Mouse (Mus musculus): ENCODE measurements at regions not wholly inside any gene's neighbourhood (a gene's known extent, or its start where the extent isn't known, plus 50 kb on each side); places are given as distances from the start of the nearest gene placed in this dataset.

DNA sequence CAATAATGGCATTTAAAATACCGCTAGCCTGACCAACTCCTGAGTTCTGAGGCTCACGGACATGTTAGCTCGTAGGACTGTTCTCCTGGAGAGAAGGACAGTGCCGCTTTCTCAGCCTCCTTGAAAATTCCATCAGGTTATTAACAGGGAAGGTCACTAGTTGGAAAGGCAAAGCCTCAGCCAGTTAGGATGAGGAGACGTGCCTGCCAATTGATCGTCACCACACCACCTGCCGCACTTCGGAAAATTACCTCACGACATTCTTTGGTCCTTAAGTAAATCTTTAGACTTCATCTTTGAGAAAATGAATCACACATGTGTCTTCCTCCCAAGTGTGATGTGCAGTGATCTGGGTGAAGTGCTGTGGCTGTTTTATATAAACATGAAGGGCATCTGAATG is 347.8 kb upstream of the Nfe2l3 start:
- no peak overlapping the region for H3K4me3 ChIP-seq (ENCODE audit: insufficient read depth in 1 of 2, low read depth in 2 of 2, low read length in 2 of 2)
- no peak for ATAC-seq (ENCODE audit: insufficient read depth)
- 70% methylated on average over 9 of the region's 9 CpGs for WGBS (ENCODE audit: insufficient replicate concordance)
- H3K27me3 ChIP-seq (ENCODE audit: control insufficient read depth, insufficient read depth, low read length): no peaks in the 10 kb centered on the region
- H3K9me3 ChIP-seq (ENCODE audit: control insufficient read depth, low read length): no peaks in the 10 kb centered on the region
- H3K4me1 ChIP-seq (replicated peaks; ENCODE audit: control insufficient read depth in 2 of 2, insufficient read depth in 2 of 2, low read length in 1 of 2): peaks cover 4 to 5% of the 10 kb centered on the region in 2 experiments; a peak in 3 of 4 replicates
- TF ChIP-seq EP300 (IDR thresholded peaks at IDR 0.05; ENCODE audit: low read depth) (no peak), CTCF (IDR thresholded peaks at IDR 0.05; ENCODE audit: low read depth) (no peak)
- H3K4me2 ChIP-seq (ENCODE audit: low read depth): no peak overlapping the region
- no peaks in the 10 kb centered on the region for H3K36me3 ChIP-seq (replicated peaks; ENCODE audit: control insufficient read depth, insufficient read depth, low read depth)
- no peak overlapping the region for H3K9ac ChIP-seq (replicated peaks)
- H3K27ac ChIP-seq: no peak overlapping the region
- no peak for DNase-seq (ENCODE audit: low read depth in 3 of 3, low spot score in 3 of 3)

DNA sequence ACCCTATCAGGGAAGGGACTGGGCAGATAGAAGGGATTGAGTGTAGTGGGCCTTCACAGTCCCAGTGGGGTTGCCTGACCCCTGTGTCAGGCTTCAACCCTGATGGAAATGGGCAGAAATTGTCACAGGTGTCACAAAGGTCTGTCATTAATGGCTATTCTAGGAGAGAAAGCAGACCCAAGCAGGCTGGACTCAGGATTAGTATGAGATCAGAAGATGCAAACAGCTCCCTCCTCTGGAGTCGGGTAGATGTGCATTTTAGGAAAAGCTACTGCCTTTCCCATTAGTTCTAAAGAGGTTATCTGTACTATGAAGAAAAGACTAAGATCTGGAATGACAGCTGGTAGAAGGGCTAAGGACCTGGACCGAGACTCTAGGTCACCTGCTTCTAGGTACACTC is 346.9 kb upstream of the Nfe2l3 start:
- TF ChIP-seq EP300 (IDR thresholded peaks at IDR 0.05; ENCODE audit: low read depth) (no peak), CTCF (IDR thresholded peaks at IDR 0.05; ENCODE audit: low read depth) (no peak)
- H3K4me2 ChIP-seq (ENCODE audit: low read depth): no peak overlapping the region
- H3K4me1 ChIP-seq (replicated peaks; ENCODE audit: control insufficient read depth in 2 of 2, insufficient read depth in 2 of 2, low read length in 1 of 2): peaks cover 4 to 5% of the 10 kb centered on the region in 2 experiments; a peak in 3 of 4 replicates
- no peaks in the 10 kb centered on the region for H3K36me3 ChIP-seq (replicated peaks; ENCODE audit: control insufficient read depth, insufficient read depth, low read depth)
- no peaks in the 10 kb centered on the region for H3K27me3 ChIP-seq (ENCODE audit: control insufficient read depth, insufficient read depth, low read length)
- no peak overlapping the region for H3K9ac ChIP-seq (replicated peaks)
- ATAC-seq (ENCODE audit: insufficient read depth): no peak
- no peaks in the 10 kb centered on the region for H3K9me3 ChIP-seq (ENCODE audit: control insufficient read depth, low read length)
- WGBS (ENCODE audit: insufficient replicate concordance): 49% methylated on average over 2 of the region's 2 CpGs
- no peak overlapping the region for H3K4me3 ChIP-seq (ENCODE audit: insufficient read depth in 1 of 2, low read depth in 2 of 2, low read length in 2 of 2)
- H3K27ac ChIP-seq: no peak overlapping the region
- no peak for DNase-seq (ENCODE audit: low read depth in 3 of 3, low spot score in 3 of 3)

DNA sequence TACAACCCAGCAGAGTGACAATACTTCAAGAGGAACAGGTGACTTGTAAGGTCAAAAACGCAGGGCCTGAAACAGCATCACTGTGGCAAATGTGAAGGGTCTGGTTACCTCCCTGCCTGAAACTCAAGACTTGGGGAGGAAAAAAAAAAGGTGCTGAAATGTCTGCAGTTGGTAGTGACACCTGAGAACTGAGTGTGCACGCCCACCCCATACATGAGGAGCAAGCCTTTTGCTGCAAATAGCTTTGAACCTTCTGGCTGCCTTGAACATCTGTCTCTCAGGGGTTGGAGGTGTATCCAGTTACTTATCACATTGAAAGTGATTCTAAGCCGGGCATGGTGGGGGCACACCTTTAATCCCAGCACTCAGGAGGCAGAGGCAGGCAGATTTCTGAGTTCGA is 346.1 kb upstream of the Nfe2l3 start:
- Histone ChIP-seq H3K4me3 (ENCODE audit: insufficient read depth in 1 of 2, low read depth in 2 of 2, low read length in 2 of 2) (no peak overlapping the region), H3K9ac (replicated peaks) (no peak overlapping the region), H3K4me1 (replicated peaks; ENCODE audit: control insufficient read depth in 2 of 2, insufficient read depth in 2 of 2, low read length in 1 of 2) (peaks cover 4 to 5% of the 10 kb centered on the region in 2 experiments; a peak in 3 of 4 replicates), H3K27ac (no peak overlapping the region), H3K9me3 (ENCODE audit: control insufficient read depth, low read length) (no peaks in the 10 kb centered on the region), H3K36me3 (replicated peaks; ENCODE audit: control insufficient read depth, insufficient read depth, low read depth) (no peaks in the 10 kb centered on the region), H3K4me2 (ENCODE audit: low read depth) (no peak overlapping the region), H3K27me3 (ENCODE audit: control insufficient read depth, insufficient read depth, low read length) (no peaks in the 10 kb centered on the region)
- 47% methylated on average over 4 of the region's 4 CpGs for WGBS (ENCODE audit: insufficient replicate concordance)
- DNase-seq (ENCODE audit: low read depth in 3 of 3, low spot score in 3 of 3) (no peak), ATAC-seq (ENCODE audit: insufficient read depth) (no peak)
- TF ChIP-seq CTCF (IDR thresholded peaks at IDR 0.05; ENCODE audit: low read depth) (no peak), EP300 (IDR thresholded peaks at IDR 0.05; ENCODE audit: low read depth) (no peak)

DNA sequence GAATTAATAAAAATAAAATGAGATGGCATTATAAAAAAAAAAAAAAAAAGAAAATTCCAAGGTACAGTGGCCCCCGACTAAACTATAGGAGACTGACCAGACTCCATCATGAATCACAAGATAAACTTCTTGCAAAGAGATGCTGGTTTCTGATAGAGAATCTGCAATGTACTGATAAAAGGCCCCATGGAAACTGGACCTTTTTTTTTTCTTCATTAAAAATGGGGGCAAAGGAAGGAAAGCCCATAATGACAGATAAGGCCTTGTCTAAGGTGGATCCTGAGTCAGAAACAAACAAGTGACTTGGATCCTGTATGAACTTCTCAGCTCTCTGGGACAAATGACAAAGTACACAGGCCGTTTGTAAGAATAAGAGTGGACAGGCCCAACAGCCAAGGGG is 344.7 kb upstream of the Nfe2l3 start:
- no peak overlapping the region for H3K4me2 ChIP-seq (ENCODE audit: low read depth)
- TF ChIP-seq EP300 (IDR thresholded peaks at IDR 0.05; ENCODE audit: low read depth) (no peak), CTCF (IDR thresholded peaks at IDR 0.05; ENCODE audit: low read depth) (no peak)
- H3K4me1 ChIP-seq (replicated peaks; ENCODE audit: control insufficient read depth in 2 of 2, insufficient read depth in 2 of 2, low read length in 1 of 2): peaks cover 4 to 5% of the 10 kb centered on the region in 2 experiments; a peak in 3 of 4 replicates
- H3K9ac ChIP-seq (replicated peaks): no peak overlapping the region
- no peak overlapping the region for H3K27ac ChIP-seq
- DNase-seq (ENCODE audit: low read depth in 3 of 3, low spot score in 3 of 3): no peak
- H3K36me3 ChIP-seq (replicated peaks; ENCODE audit: control insufficient read depth, insufficient read depth, low read depth): no peaks in the 10 kb centered on the region
- H3K27me3 ChIP-seq (ENCODE audit: control insufficient read depth, insufficient read depth, low read length): no peaks in the 10 kb centered on the region
- no peaks in the 10 kb centered on the region for H3K9me3 ChIP-seq (ENCODE audit: control insufficient read depth, low read length)
- H3K4me3 ChIP-seq (ENCODE audit: insufficient read depth in 1 of 2, low read depth in 2 of 2, low read length in 2 of 2): no peak overlapping the region
- WGBS (ENCODE audit: insufficient replicate concordance): 18% methylated on average over 2 of the region's 2 CpGs
- no peak for ATAC-seq (ENCODE audit: insufficient read depth)

DNA sequence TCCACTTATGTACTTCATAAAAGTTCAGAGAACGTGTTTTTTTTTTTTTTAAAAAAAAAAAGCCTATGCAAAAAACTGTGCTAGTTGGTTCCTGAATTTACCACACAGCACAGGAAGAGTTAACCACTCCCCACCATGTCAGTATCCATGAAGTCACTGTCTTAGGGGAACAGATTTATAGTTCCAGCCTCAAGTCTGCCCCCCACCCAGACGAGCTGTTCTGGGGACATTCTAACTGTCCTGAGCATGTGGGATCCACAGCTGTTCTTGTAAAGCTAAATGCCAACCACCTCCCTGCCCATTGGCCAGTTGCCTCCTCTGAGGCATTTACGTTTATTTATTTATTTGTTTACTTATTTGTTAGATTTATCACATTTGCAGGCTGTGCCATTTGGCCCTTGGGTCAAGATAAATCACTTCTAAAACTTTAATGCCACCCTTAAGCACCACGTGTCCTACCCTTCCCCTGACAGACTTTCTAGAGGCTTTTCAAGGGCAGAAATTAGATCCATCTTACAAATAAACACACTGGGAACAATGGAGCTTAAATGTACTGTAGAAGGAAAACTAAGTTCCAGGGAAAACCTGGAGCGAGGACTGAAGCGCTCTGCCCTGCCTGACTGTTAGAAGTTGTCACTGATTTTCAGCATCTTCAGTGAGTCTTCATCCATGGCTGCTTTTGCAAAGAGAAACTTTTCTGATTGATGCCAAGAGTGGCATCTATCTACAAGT is 343.7 kb upstream of the Nfe2l3 start:
- H3K4me1 ChIP-seq (replicated peaks; ENCODE audit: control insufficient read depth in 2 of 2, insufficient read depth in 2 of 2, low read length in 1 of 2): peaks cover 4 to 5% of the 10 kb centered on the region in 2 experiments; a peak in 3 of 4 replicates
- H3K4me2 ChIP-seq (ENCODE audit: low read depth): no peak overlapping the region
- H3K9ac ChIP-seq (replicated peaks): no peak overlapping the region
- 41% methylated on average over 6 of the region's 6 CpGs for WGBS (ENCODE audit: insufficient replicate concordance)
- no peaks in the 10 kb centered on the region for H3K9me3 ChIP-seq (ENCODE audit: control insufficient read depth, low read length)
- H3K27ac ChIP-seq: no peak overlapping the region
- TF ChIP-seq EP300 (IDR thresholded peaks at IDR 0.05; ENCODE audit: low read depth): no peak
- no peak for TF ChIP-seq CTCF (IDR thresholded peaks at IDR 0.05; ENCODE audit: low read depth)
- DNase-seq (ENCODE audit: low read depth in 3 of 3, low spot score in 3 of 3): no peak
- no peak for ATAC-seq (ENCODE audit: insufficient read depth)
- no peak overlapping the region for H3K4me3 ChIP-seq (ENCODE audit: insufficient read depth in 1 of 2, low read depth in 2 of 2, low read length in 2 of 2)
- no peaks in the 10 kb centered on the region for H3K36me3 ChIP-seq (replicated peaks; ENCODE audit: control insufficient read depth, insufficient read depth, low read depth)
- no peaks in the 10 kb centered on the region for H3K27me3 ChIP-seq (ENCODE audit: control insufficient read depth, insufficient read depth, low read length)

Data from liver, embryonic 14.5 days (tissue).